In genomic region chr17:79944851-79945250, GRCm38 (mm10) we compare ENCODE assay signal across 25 mouse cellular contexts.
"Had no signal": no experiment of that assay in that cellular context is flagged by ENCODE, and none has a peak within 500 bp of the region (broad histone marks: within the 10 kb centered on the region; RNA-seq: fewer than 3 reads in every experiment).

No protein-coding gene starts in this region.

- H3K27ac ChIP-seq: gastrocnemius, adult 2 months; heart, embryonic 10.5 days; hindbrain, embryonic 10.5 days; hindbrain, embryonic 12.5 days; hindbrain, embryonic 14.5 days; hindbrain, postnatal 0 days; limb, embryonic 13.5 days; limb, embryonic 15.5 days; liver, embryonic 12.5 days; liver, embryonic 14.5 days had no signal

- H3K4me3 ChIP-seq: gastrocnemius, adult 2 months; heart, embryonic 10.5 days; heart, embryonic 12.5 days; hindbrain, embryonic 10.5 days; hindbrain, embryonic 12.5 days; limb, embryonic 13.5 days; limb, embryonic 15.5 days; liver, embryonic 12.5 days had no signal

- H3K4me2 ChIP-seq: heart, embryonic 12.5 days; hindbrain, embryonic 12.5 days; hindbrain, embryonic 14.5 days; limb, embryonic 13.5 days; limb, embryonic 15.5 days; liver, embryonic 12.5 days had no signal

- DNase-seq: gastrocnemius, adult 2 months; gastrocnemius, postnatal 10 days; gastrocnemius, postnatal 25 days; heart, adult 18-20 months; heart, postnatal 10 days; heart, postnatal 4 days; kidney, adult 11 months; kidney, adult 2 months; kidney, adult 9 months; kidney, postnatal 10 days; kidney, postnatal 36 days; layer of hippocampus, adult 9-11 months; layer of hippocampus, postnatal 36 days; left cerebral cortex, postnatal 4 days had no signal

- H3K27me3 ChIP-seq: heart, embryonic 12.5 days; hindbrain, embryonic 12.5 days; limb, embryonic 13.5 days had no signal

- ATAC-seq: hindbrain, postnatal 0 days; intestine, embryonic 16.5 days; liver, embryonic 12.5 days had no signal

- H3K9me3 ChIP-seq: heart, embryonic 10.5 days; heart, embryonic 12.5 days; hindbrain, embryonic 10.5 days; hindbrain, embryonic 12.5 days; limb, embryonic 13.5 days; limb, embryonic 15.5 days; liver, embryonic 12.5 days had no signal

- H3K9ac ChIP-seq: heart, embryonic 12.5 days; hindbrain, embryonic 12.5 days; hindbrain, embryonic 14.5 days; limb, embryonic 13.5 days; limb, embryonic 15.5 days; liver, embryonic 12.5 days; liver, embryonic 14.5 days had no signal

- H3K36me3 ChIP-seq: heart, embryonic 10.5 days; heart, embryonic 12.5 days; hindbrain, embryonic 10.5 days; hindbrain, embryonic 12.5 days; limb, embryonic 13.5 days; limb, embryonic 15.5 days; liver, embryonic 12.5 days had no signal
